Mouse (Mus musculus) heart, adult 2 months (tissue): ENCODE measurements around the gene Kiz. TPM values are rescaled to one million over a fixed set of nuclear protein-coding genes. Genes with fewer than 3 reads are reported as not detected.
A peak's percentile ranks its signal among the peaks of the same experiment; 100 is the strongest.

ENCODE experiments used
- DNase-seq, 2 experiments: peaks; one replicate each; pipeline ENCODE4 v3.0.0; 2021
- H3K27ac ChIP-seq: fragments of 200-600 bp; 2 replicates; pipeline ENCODE4 v1.8.1; 2022
- H3K27me3 ChIP-seq: fragments of 200-500 bp; 2 replicates; pipeline ENCODE4 v1.6.1; 2012; ENCODE audit warnings: mild to moderate bottlenecking, low read length, inconsistent platforms, mixed read lengths; ENCODE audit not compliant: control insufficient read depth, insufficient read depth
- H3K36me3 ChIP-seq: fragments of 200-500 bp; 2 replicates; pipeline ENCODE4 v1.6.1; 2012; ENCODE audit warnings: low read length, inconsistent platforms; ENCODE audit not compliant: control insufficient read depth, insufficient read depth
- H3K4me1 ChIP-seq: fragments of 200-500 bp; 2 replicates; pipeline ENCODE4 v1.6.1; 2011; ENCODE audit warnings: low read length; ENCODE audit not compliant: control insufficient read depth, insufficient read depth
- H3K4me3 ChIP-seq: fragments of 200-600 bp; 2 replicates; pipeline ENCODE4 v1.8.1; 2022
- H3K79me2 ChIP-seq: fragments of 200-500 bp; replicated peaks from 2 replicates; pipeline ENCODE4 v1.6.1; 2012; ENCODE audit warnings: mild to moderate bottlenecking, inconsistent platforms, low read length, moderate library complexity, mixed read lengths; ENCODE audit not compliant: control insufficient read depth, insufficient read depth
- H3K9ac ChIP-seq: fragments of 200-500 bp; 2 replicates; pipeline ENCODE4 v1.6.1; 2012; ENCODE audit warnings: low read depth, mild to moderate bottlenecking, control low read depth, inconsistent platforms, low read length, mixed read lengths
- CTCF ChIP-seq: fragments of 200-600 bp; IDR thresholded peaks from 2 replicates; pipeline ENCODE4 v1.8.1; 2022; ENCODE audit warnings: antibody characterized with exemption, mild to moderate bottlenecking, moderate library complexity
- EP300 ChIP-seq: fragments of 200-500 bp; IDR thresholded peaks from 2 replicates; pipeline ENCODE4 v1.6.1; 2011; ENCODE audit warnings: low read depth, low read length, control low read depth; ENCODE audit not compliant: insufficient read depth
- POLR2A ChIP-seq: fragments of 200-500 bp; IDR thresholded peaks from 2 replicates; pipeline ENCODE4 v1.6.1; 2011; ENCODE audit warnings: mild to moderate bottlenecking, low read depth, low read length, control low read depth; ENCODE audit not compliant: insufficient read depth
- WGBS: fragments of 180-500 bp; shearing (Covaris S2); methylation state at CpG from one replicate; pipeline ENCODE4 v1.1.7; 2018; 5-methylcytosine and 5-hydroxymethylcytosine counted together
- intact Hi-C: fragments of 180-260 bp; cut with DNase I; formaldehyde crosslinking; loops from one replicate; pipeline ENCODE4 v1.15.1; 2025
- polyA plus RNA-seq: library from polyadenylated mRNA; depleted of rRNA; stranded (reverse); fragments of >200 nt; gene quantifications from 2 replicates; pipeline ENCODE4 v1.2.3, GENCODE M21; 2012
- total RNA-seq, 2 experiments: library from RNA; stranded (reverse); gene quantifications; 2 replicates each; pipeline ENCODE4 v1.2.3; 2021

Gene Kiz
- total and polyA plus RNA-seq, 3 experiments, result 16.2 to 124 (median 97.9) TPM

GRCm38 (mm10) chr2:146839303-146840030 lies 16.2 kb upstream of the Kiz start:
- no peak for TF ChIP-seq POLR2A
- no peak for TF ChIP-seq EP300
- no peak for TF ChIP-seq CTCF
- intact Hi-C loops, result loop anchor here (10.0 kb wide), 1 partner anchor 345 kb away; no protein-coding TSS in a partner anchor
- no peak for DNase-seq

GRCm38 (mm10) chr2:146847863-146848262 lies 7.8 kb upstream of the Kiz start:
- intact Hi-C loops, result no loop called here
- Histone ChIP-seq H3K9ac (no peak overlapping the region), H3K4me3 (no peak overlapping the region), H3K79me2 (no peaks in the 10 kb centered on the region), H3K27me3 (no peaks in the 10 kb centered on the region), H3K36me3 (no peaks in the 10 kb centered on the region), H3K4me1 (no peaks in the 10 kb centered on the region), H3K27ac (no peak overlapping the region)
- no peak for TF ChIP-seq POLR2A
- TF ChIP-seq CTCF, result no peak
- TF ChIP-seq EP300, result no peak
- DNase-seq, result no peak
- WGBS, result 84% methylated on average over 2 of the region's 2 CpGs

More at GRCm38 (mm10) chr2:146839303-146840030, 16.2 kb upstream of the Kiz start:
- Histone ChIP-seq H3K4me1 (peaks cover under 1% of the 10 kb centered on the region), H3K79me2 (no peaks in the 10 kb centered on the region), H3K36me3 (no peaks in the 10 kb centered on the region), H3K27me3 (peaks cover 30% of the 10 kb centered on the region), H3K9ac (no peak overlapping the region), H3K27ac (no peak overlapping the region), H3K4me3 (no peak overlapping the region)
- 8% methylated on average over 36 of the region's 36 CpGs for WGBS

- Histone ChIP-seq H3K4me1 (peaks cover 1% of the 10 kb centered on the region), H3K27ac (peak overlapping the region; percentile 95), H3K79me2 (no peaks in the 10 kb centered on the region), H3K4me3 (peak overlapping the region; percentile 97), H3K36me3 (no peaks in the 10 kb centered on the region), H3K27me3 (no peaks in the 10 kb centered on the region), H3K9ac (peak overlapping the region; percentile 87)
- 1% methylated on average over 11 of the region's 11 CpGs for WGBS
- TF ChIP-seq POLR2A (no peak), EP300 (no peak), CTCF (no peak)
- intact Hi-C loops, result loop anchor here (5.0 to 10.0 kb wide), 3 partner anchors 101 to 319 kb away; partner anchors contain the start of gene Xrn2
- DNase-seq, result no peak
Measured at GRCm38 (mm10) chr2:146856120-146856519, 456 bp downstream of the Kiz start.

- Histone ChIP-seq H3K4me1 (peaks cover 1% of the 10 kb centered on the region), H3K4me3 (no peak overlapping the region; the same call in 1 of the 2 replicates), H3K27ac (peak overlapping the region; percentile 53), H3K79me2 (no peaks in the 10 kb centered on the region), H3K9ac (no peak overlapping the region), H3K36me3 (peaks cover 3% of the 10 kb centered on the region; the same call in 1 of the 2 replicates), H3K27me3 (no peaks in the 10 kb centered on the region)
- intact Hi-C loops, result loop anchor here (5.0 to 10.0 kb wide), 3 partner anchors 100 to 318 kb away; partner anchors contain the start of gene Xrn2
- DNase-seq, result no peak
- 36% methylated on average over 4 of the region's 4 CpGs for WGBS
- no peak for TF ChIP-seq POLR2A
- no peak for TF ChIP-seq CTCF
- TF ChIP-seq EP300, result no peak
Measured at GRCm38 (mm10) chr2:146856853-146857252, 1.2 kb downstream of the Kiz start.

- Histone ChIP-seq H3K79me2 (no peaks in the 10 kb centered on the region; the same call in 1 of the 2 replicates), H3K27me3 (no peaks in the 10 kb centered on the region), H3K9ac (no peak overlapping the region), H3K4me3 (no peak overlapping the region), H3K27ac (no peak overlapping the region), H3K36me3 (peaks cover 3% of the 10 kb centered on the region), H3K4me1 (no peaks in the 10 kb centered on the region; the same call in 1 of the 2 replicates)
- DNase-seq, result no peak
- TF ChIP-seq EP300, result no peak
- no peak for TF ChIP-seq POLR2A
- TF ChIP-seq CTCF, result no peak
- intact Hi-C loops, result no loop called here
- 76% methylated on average over 3 of the region's 3 CpGs for WGBS
Measured at GRCm38 (mm10) chr2:146865781-146866180, 10.1 kb downstream of the Kiz start.
